Mouse (Mus musculus): ENCODE measurements around the gene Lypd6b. TPM values are rescaled to one million over a fixed set of nuclear protein-coding genes. Genes with fewer than 3 reads are reported as not detected.

The Lypd6b gene
- polyA plus RNA-seq, 1 experiment from 2014 or later = 3.1 TPM

DNA sequence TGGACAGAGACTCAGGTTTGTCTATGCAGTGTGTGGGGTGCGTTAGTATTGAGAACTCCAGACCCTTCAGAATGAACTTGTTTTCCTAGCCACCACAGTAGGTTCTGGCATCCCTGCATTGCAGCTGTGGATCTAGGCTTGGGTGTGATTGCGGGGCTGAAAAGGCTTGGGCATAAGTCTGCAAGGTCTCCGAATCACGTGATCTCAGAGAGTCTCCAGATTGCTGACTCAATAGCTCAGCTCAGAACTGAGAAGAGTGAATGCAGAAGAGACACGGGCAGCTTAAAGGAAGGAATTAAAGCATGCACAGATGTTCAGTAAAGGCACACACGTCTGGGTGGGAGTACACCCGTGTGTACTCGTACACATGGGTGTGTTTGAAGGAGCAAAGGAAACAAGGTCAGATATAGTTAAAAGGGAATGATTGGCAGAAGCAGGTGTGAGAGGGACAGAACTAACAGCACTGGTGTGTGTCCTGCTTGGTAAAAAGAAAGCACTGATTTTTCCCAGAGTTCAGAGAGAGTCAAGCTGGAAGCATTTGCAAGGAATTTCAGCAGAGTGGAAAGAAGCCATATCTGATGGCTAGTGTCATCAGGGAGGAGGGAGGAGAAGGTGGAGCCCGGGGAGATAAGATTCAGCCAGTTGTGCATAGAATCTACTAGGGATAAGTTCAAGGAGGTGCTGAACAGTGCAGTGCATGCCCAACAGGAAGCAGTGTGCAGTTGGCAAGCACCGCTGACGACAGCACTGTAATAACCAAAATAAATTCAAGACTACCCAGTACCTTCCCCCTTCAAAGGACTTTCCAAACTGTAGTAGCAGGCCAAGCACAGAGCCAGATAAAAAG lies 37.5 kb upstream of the Lypd6b start:
- Histone ChIP-seq H3K4me3 (no peak overlapping the region), H3K27me3 (replicated peaks) (no peaks in the 10 kb centered on the region), H3K4me2 (replicated peaks) (no peak overlapping the region), H3K36me3 (peaks cover 82% of the 10 kb centered on the region), H3K9ac (no peak overlapping the region), H3K9me3 (no peaks in the 10 kb centered on the region), H3K27ac (no peak overlapping the region), H3K4me1 (0 out of 2 replicates have a peak, but pooled peaks cover under 1% of the 10 kb centered on the region)
- WGBS = 89% methylated on average over 11 of the region's 11 CpGs
- ATAC-seq (ENCODE audit: low FRiP score, low read depth) = no peak

DNA sequence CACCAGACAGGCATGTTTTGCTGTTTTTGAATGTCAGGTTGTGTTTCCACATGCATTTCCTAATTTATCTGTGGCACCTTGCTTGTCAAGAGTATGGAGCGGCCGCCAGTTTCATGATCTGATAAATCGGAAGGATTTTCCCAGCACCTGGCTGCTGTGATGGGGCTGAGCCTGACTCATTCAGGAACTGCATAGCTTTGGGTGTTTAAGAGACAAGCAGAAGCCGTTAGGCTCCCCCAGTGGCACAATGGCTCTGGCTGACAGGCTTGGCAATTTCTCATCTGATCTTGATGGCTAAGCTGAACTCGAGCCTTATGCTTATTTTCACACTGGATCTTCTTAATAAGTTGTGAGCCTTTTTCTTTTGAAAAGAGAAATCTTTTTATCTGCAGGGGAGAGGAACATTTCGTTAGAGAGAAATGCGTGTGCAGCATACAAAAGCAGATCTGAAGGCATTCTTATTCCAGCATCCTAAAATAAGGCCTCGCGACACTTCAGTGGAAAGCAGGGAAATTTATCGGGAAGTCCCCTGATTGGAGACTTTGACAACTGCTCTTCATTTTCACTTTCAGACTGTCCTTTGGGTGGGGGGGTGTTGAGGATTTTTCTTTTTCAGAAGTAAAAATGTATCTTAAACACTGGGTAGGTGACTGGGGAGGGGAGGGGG lies 35.8 kb upstream of the Lypd6b start:
- no peak for ATAC-seq (ENCODE audit: low FRiP score, low read depth)
- Histone ChIP-seq H3K4me2 (replicated peaks) (no peak overlapping the region), H3K27ac (no peak overlapping the region), H3K9ac (no peak overlapping the region), H3K27me3 (replicated peaks) (no peaks in the 10 kb centered on the region), H3K36me3 (peaks cover 81% of the 10 kb centered on the region), H3K9me3 (no peaks in the 10 kb centered on the region), H3K4me1 (no peaks in the 10 kb centered on the region), H3K4me3 (no peak overlapping the region)
- WGBS = 84% methylated on average over 10 of the region's 10 CpGs

- H3K4me1 ChIP-seq = no peaks in the 10 kb centered on the region
- no peak overlapping the region for H3K4me2 ChIP-seq (replicated peaks)
- WGBS = 93% methylated on average over 8 of the region's 8 CpGs
- ATAC-seq (ENCODE audit: low FRiP score, low read depth) = no peak
- H3K4me3 ChIP-seq = no peak overlapping the region
- no peak overlapping the region for H3K27ac ChIP-seq
- H3K27me3 ChIP-seq (replicated peaks) = no peaks in the 10 kb centered on the region
- H3K9ac ChIP-seq = no peak overlapping the region
- no peaks in the 10 kb centered on the region for H3K9me3 ChIP-seq
- peaks cover 81% of the 10 kb centered on the region for H3K36me3 ChIP-seq
These were observed 35.3 kb upstream of the Lypd6b start for GRCm38 (mm10) chr2:49752211-49752607.

DNA sequence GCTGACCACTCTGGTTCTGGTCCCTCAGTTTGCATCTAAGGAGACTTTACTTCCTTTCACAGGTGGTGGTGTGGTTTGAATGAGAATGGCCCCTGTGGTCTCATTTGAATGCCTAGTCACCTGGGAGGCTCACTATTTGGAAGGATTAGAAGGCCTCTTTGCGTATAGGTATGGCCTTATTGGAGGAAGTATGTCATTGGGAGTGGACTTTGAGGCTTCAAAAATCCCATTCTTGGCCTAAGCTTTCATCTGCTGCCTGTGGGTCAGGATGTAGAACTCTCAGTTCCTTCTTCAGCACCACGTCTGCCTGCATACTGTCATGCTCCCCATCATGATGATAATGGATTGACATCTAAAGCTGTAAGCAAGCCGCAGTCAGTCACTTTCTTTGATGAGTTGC lies 34.4 kb upstream of the Lypd6b start:
- H3K4me3 ChIP-seq = no peak overlapping the region
- H3K36me3 ChIP-seq = peaks cover 84% of the 10 kb centered on the region
- 89% methylated on average over 3 of the region's 3 CpGs for WGBS
- no peak overlapping the region for H3K9ac ChIP-seq
- no peak overlapping the region for H3K4me2 ChIP-seq (replicated peaks)
- no peaks in the 10 kb centered on the region for H3K27me3 ChIP-seq (replicated peaks)
- no peaks in the 10 kb centered on the region for H3K9me3 ChIP-seq
- H3K27ac ChIP-seq = no peak overlapping the region
- no peak for ATAC-seq (ENCODE audit: low FRiP score, low read depth)
- no peaks in the 10 kb centered on the region for H3K4me1 ChIP-seq

GRCm38 (mm10) chr2:49755054-49755453 lies 32.4 kb upstream of the Lypd6b start:
- H3K4me2 ChIP-seq (replicated peaks) = no peak overlapping the region
- H3K9me3 ChIP-seq = no peaks in the 10 kb centered on the region
- peak; percentile 82 for ATAC-seq (ENCODE audit: low FRiP score, low read depth)
- H3K36me3 ChIP-seq = peaks cover 86% of the 10 kb centered on the region
- H3K4me3 ChIP-seq = no peak overlapping the region
- H3K4me1 ChIP-seq = no peaks in the 10 kb centered on the region
- H3K27ac ChIP-seq = no peak overlapping the region
- H3K9ac ChIP-seq = no peak overlapping the region
- H3K27me3 ChIP-seq (replicated peaks) = no peaks in the 10 kb centered on the region
- WGBS = 70% methylated on average over 2 of the region's 2 CpGs

DNA sequence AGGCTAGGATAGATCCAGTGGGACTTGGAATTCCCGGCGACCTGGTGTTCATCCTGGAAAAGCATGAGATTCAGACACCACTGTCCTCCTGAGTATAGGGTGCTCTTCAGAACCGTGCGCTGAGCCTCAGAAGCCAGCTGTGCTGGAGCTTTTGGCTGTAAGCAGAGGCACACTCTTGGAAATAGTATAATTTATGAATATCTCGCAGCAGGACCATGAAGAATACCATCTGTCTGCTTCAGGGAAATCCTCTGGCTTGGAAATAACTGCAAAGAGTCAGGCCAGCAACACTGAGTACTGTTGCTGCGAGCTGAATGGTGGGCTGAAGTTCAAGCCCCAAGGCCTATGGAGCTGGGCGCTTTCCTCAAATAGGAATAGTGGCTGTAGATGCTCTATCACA lies 29.9 kb upstream of the Lypd6b start:
- Histone ChIP-seq H3K9me3 (no peaks in the 10 kb centered on the region), H3K4me2 (replicated peaks) (no peak overlapping the region), H3K36me3 (peaks cover 88% of the 10 kb centered on the region), H3K4me1 (no peaks in the 10 kb centered on the region), H3K9ac (no peak overlapping the region), H3K27ac (no peak overlapping the region), H3K27me3 (replicated peaks) (no peaks in the 10 kb centered on the region), H3K4me3 (no peak overlapping the region)
- WGBS = 91% methylated on average over 7 of the region's 7 CpGs
- no peak for ATAC-seq (ENCODE audit: low FRiP score, low read depth)

DNA sequence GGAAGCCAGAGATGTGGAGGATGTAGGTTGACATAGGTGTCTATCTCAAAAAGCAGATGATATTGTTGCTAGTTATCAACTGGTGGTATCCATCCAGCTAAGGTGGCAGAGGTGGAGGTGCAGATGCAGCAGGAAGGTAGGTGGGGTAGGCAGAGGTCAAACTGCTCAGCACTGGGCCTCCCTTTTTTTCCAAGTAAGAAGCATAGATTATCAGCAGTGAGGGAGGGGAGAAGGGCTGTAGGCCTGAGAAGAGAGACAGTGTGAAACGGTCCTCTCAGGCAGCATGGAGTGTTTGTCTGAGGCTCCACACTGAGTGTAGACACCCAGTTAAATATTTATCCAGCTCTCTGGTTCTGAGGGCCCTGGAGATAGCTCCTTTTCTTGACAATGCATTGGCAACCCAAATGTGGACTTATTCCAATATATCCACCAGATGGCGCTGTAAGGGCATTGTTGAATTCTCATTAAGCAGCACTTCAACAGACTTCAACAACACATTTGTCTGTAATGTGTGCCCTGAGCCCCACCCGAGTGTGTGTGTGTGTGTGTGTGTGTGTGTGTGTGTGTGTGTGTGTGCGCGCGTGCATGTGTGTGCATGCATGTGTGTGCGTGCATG lies 23.0 kb upstream of the Lypd6b start:
- Histone ChIP-seq H3K4me1 (no peaks in the 10 kb centered on the region), H3K27me3 (replicated peaks) (no peaks in the 10 kb centered on the region), H3K4me2 (replicated peaks) (no peak overlapping the region), H3K36me3 (peaks cover 74% of the 10 kb centered on the region), H3K4me3 (no peak overlapping the region), H3K9ac (no peak overlapping the region), H3K27ac (no peak overlapping the region), H3K9me3 (no peaks in the 10 kb centered on the region)
- 54% methylated on average over 7 of the region's 7 CpGs for WGBS
- ATAC-seq (ENCODE audit: low FRiP score, low read depth) = peak; percentile 66

- H3K27ac ChIP-seq = no peak overlapping the region
- no peak overlapping the region for H3K4me2 ChIP-seq (replicated peaks)
- H3K9me3 ChIP-seq = no peaks in the 10 kb centered on the region
- no peak for ATAC-seq (ENCODE audit: low FRiP score, low read depth)
- 85% methylated on average over 2 of the region's 2 CpGs for WGBS
- H3K4me3 ChIP-seq = no peak overlapping the region
- peaks cover 44% of the 10 kb centered on the region for H3K36me3 ChIP-seq
- H3K4me1 ChIP-seq = 0 out of 2 replicates have a peak, but pooled peaks cover 3% of the 10 kb centered on the region
- H3K9ac ChIP-seq = no peak overlapping the region
- H3K27me3 ChIP-seq (replicated peaks) = no peaks in the 10 kb centered on the region
These were observed 18.6 kb upstream of the Lypd6b start for GRCm38 (mm10) chr2:49768916-49769315.

DNA sequence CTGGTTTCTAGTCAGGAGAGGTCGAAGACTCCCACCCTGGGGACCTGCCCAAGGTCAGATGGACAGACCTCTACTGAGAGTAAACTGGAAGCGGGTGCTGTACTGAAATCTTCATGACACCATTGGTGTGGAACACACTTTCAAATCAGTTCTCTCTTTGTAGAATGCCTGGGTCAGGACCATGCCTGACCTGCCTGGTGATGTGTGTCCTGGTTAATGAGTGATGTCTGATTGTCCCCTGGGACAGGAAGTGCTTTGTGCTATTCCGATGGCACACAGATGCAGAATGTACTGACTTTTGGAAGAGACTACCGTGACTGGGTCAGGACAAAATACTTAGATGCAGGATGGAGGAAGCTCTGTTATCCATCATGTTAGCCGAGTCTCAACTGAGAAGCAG lies 17.0 kb upstream of the Lypd6b start:
- Histone ChIP-seq H3K36me3 (peaks cover 44% of the 10 kb centered on the region), H3K27me3 (replicated peaks) (no peaks in the 10 kb centered on the region), H3K4me3 (no peak overlapping the region), H3K9ac (no peak overlapping the region), H3K9me3 (no peaks in the 10 kb centered on the region), H3K27ac (no peak overlapping the region), H3K4me1 (0 out of 2 replicates have a peak, but pooled peaks cover 3% of the 10 kb centered on the region), H3K4me2 (replicated peaks) (no peak overlapping the region)
- WGBS = 72% methylated on average over 5 of the region's 5 CpGs
- no peak for ATAC-seq (ENCODE audit: low FRiP score, low read depth)

GRCm38 (mm10) chr2:49771172-49771571 lies 16.3 kb upstream of the Lypd6b start:
- H3K4me1 ChIP-seq = 0 out of 2 replicates have a peak, but pooled peaks cover 3% of the 10 kb centered on the region
- no peaks in the 10 kb centered on the region for H3K9me3 ChIP-seq
- 70% methylated on average over 11 of the region's 11 CpGs for WGBS
- no peak overlapping the region for H3K4me2 ChIP-seq (replicated peaks)
- no peak overlapping the region for H3K9ac ChIP-seq
- no peak overlapping the region for H3K4me3 ChIP-seq
- no peaks in the 10 kb centered on the region for H3K27me3 ChIP-seq (replicated peaks)
- peaks cover 38% of the 10 kb centered on the region for H3K36me3 ChIP-seq
- no peak overlapping the region for H3K27ac ChIP-seq
- no peak for ATAC-seq (ENCODE audit: low FRiP score, low read depth)

- H3K4me2 ChIP-seq (replicated peaks) = no peak overlapping the region
- no peaks in the 10 kb centered on the region for H3K27me3 ChIP-seq (replicated peaks)
- peaks cover 23% of the 10 kb centered on the region for H3K36me3 ChIP-seq
- H3K4me1 ChIP-seq = 0 out of 2 replicates have a peak, but pooled peaks cover 3% of the 10 kb centered on the region
- no peak overlapping the region for H3K27ac ChIP-seq
- H3K9me3 ChIP-seq = no peaks in the 10 kb centered on the region
- 86% methylated on average over 10 of the region's 10 CpGs for WGBS
- no peak overlapping the region for H3K4me3 ChIP-seq
- no peak overlapping the region for H3K9ac ChIP-seq
- no peak for ATAC-seq (ENCODE audit: low FRiP score, low read depth)
These were observed 14.1 kb upstream of the Lypd6b start for GRCm38 (mm10) chr2:49773194-49773931.

DNA sequence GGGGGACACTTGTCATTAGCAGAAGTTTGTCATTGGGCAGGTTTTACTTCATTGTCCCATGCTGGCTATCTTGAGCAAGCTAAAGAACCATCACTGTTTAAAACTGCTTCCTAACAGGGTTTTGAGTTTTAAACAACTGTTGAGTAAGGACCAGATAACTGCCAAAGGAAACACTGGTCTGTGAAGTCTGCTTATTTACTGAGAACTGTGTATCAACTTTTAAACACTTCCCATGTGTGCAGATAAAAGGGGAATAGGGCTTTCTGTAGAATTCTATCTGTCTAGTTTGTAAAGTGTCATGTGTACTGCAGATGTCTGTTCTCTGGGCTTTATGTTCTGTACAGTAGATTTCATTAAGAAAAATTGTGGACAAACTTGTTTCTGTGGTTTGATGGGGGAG lies 13.3 kb upstream of the Lypd6b start:
- H3K9ac ChIP-seq = no peak overlapping the region
- H3K36me3 ChIP-seq = peaks cover 15% of the 10 kb centered on the region; the same call in 1 of the 2 replicates
- ATAC-seq (ENCODE audit: low FRiP score, low read depth) = no peak
- H3K27ac ChIP-seq = no peak overlapping the region
- H3K4me1 ChIP-seq = 0 out of 2 replicates have a peak, but pooled peaks cover 3% of the 10 kb centered on the region
- H3K4me2 ChIP-seq (replicated peaks) = no peak overlapping the region
- H3K27me3 ChIP-seq (replicated peaks) = no peaks in the 10 kb centered on the region
- H3K9me3 ChIP-seq = no peaks in the 10 kb centered on the region
- H3K4me3 ChIP-seq = no peak overlapping the region

Measured in neural tube, embryonic 12.5 days (tissue).